Mouse (Mus musculus) ovary, adult 10 weeks (tissue): ENCODE results near the gene Tchp. TPM values are rescaled to one million over a fixed set of nuclear protein-coding genes. Genes with fewer than 3 reads are reported as not detected.

Experiments used
- polyA plus RNA-seq: library from polyadenylated mRNA; stranded (reverse); fragments of 350-450 nt; fragmentation: Illumina TruSeq; extraction: RNeasy Lipid Tissue Mini Kit (QIAGEN cat#74804); gene quantifications from one replicate; pipeline ENCODE4 v1.2.3, GENCODE M21; 2014

Tchp gene
- polyA plus RNA-seq: 1.7 TPM

GRCm38 (mm10) chr5:114707265-114708068 is at the start of gene Tchp:
Gene Tchp, plus strand, starts transcription at chr5:114707760.

GRCm38 (mm10) chr5:114658255-114658654 is 49.3 kb upstream of the Tchp start, which contains the start of gene Trpv4:
Gene Trpv4, minus strand, starts transcription at chr5:114658421.

GRCm38 (mm10) chr5:114690633-114691567 is 16.7 kb upstream of the Tchp start, which contains the start of gene Gltp:
Gene Gltp, minus strand, starts transcription at chr5:114690984.

Other genes starting within 250 kb of the Tchp start
- gene Fam222a, start 139.7 kb upstream of the Tchp start, polyA plus RNA-seq: 3.7 TPM
- gene Trpv4, start 49.3 kb upstream of the Tchp start, polyA plus RNA-seq: not detected
- 25.3 TPM for gene Gltp, start 16.8 kb upstream of the Tchp start, polyA plus RNA-seq
- gene Ankrd13a, start 66.9 kb downstream of the Tchp start, polyA plus RNA-seq: 52.5 TPM
- 20.9 TPM for gene Git2, start 67.8 kb downstream of the Tchp start, polyA plus RNA-seq
- 60.0 TPM for gene 1500011B03Rik, start 115.7 kb downstream of the Tchp start, polyA plus RNA-seq
- not detected for gene 4930519G04Rik, start 145.9 kb downstream of the Tchp start, polyA plus RNA-seq
- gene Gm9936, start 150.9 kb downstream of the Tchp start, polyA plus RNA-seq: not detected
- gene Oasl2, start 189.2 kb downstream of the Tchp start, polyA plus RNA-seq: 56.7 TPM
- 0.68 TPM for gene Oasl1, start 215.5 kb downstream of the Tchp start, polyA plus RNA-seq
- gene 2210016L21Rik, start 234.4 kb downstream of the Tchp start, polyA plus RNA-seq: 0.94 TPM